Mouse (Mus musculus) small intestine, adult 2 months (tissue): ENCODE measurements around the gene Slit1.

Source experiments
- CTCF ChIP-seq: fragments of 200-500 bp; IDR thresholded peaks from 2 replicates; pipeline ENCODE4 v1.5.1; 2012; ENCODE audit warnings: low read depth, mild to moderate bottlenecking, control low read depth, inconsistent platforms, low read length, moderate library complexity, mixed read lengths; ENCODE audit not compliant: insufficient replicate concordance, insufficient read length; ENCODE audit errors: extremely low read depth
- POLR2A ChIP-seq: fragments of 200-500 bp; IDR thresholded peaks from 2 replicates; pipeline ENCODE4 v1.6.1; 2012; ENCODE audit warnings: low read depth, mild to moderate bottlenecking, control low read depth, inconsistent platforms, low read length, moderate library complexity

DNA sequence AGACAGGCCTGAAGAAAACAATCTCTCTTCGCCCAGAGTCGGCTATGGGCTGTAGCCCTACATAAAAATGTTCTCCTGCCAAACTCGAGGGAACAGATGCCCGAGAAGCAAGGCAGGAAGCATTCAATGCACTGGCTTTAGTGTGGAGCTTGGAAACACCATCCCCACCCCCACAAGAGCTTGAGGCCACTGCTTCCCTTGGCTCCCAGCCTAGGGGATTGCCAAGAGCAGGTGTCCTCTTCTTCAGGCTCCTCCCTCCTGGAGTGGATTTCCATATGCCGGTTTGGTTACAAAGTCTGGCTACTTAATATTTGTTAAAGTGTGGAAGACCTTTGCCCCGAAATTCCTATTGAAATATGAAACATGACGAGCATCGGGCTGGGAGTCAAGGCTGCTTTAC is 24.0 kb downstream of the Slit1 start:
- TF ChIP-seq CTCF (no peak), POLR2A (no peak)
